Mouse (Mus musculus): ENCODE measurements around the gene Stx5a.

GRCm38 (mm10) chr19:8702458-8702857 is 38.8 kb upstream of the Stx5a start:
- TF ChIP-seq CTCF (IDR thresholded peaks at IDR 0.05; ENCODE audit: extremely low read depth, insufficient read depth, insufficient read length, insufficient replicate concordance) (no peak), POLR2A (IDR thresholded peaks at IDR 0.05; ENCODE audit: low read depth, low read length) (no peak)

Measured in spleen, adult 2 months (tissue).